Mouse (Mus musculus) forebrain, embryonic 15.5 days (tissue): ENCODE results near the gene Gp5. TPM values are rescaled to one million over a fixed set of nuclear protein-coding genes. Genes with fewer than 3 reads are reported as not detected.

Experiments
- ATAC-seq: fragments of 200-750 bp; cut with Nextera tagmentation; replicated peaks from 2 replicates; pipeline ENCODE4 v1.8.0; 2017; ENCODE audit warnings: mild to moderate bottlenecking, moderate TSS enrichment, moderate library complexity
- H3K27ac ChIP-seq: fragments of 300-500 bp; sonication (generic); replicated peaks from 2 replicates; pipeline ENCODE4 v1.5.1; 2015; ENCODE audit warnings: mild to moderate bottlenecking, inconsistent platforms
- H3K27me3 ChIP-seq: fragments of 300-500 bp; sonication (generic); 2 replicates; pipeline ENCODE4 v1.6.1; 2015; ENCODE audit warnings: inconsistent platforms
- H3K36me3 ChIP-seq: fragments of 300-500 bp; sonication (generic); 2 replicates; pipeline ENCODE4 v1.6.1; 2015; ENCODE audit warnings: mild to moderate bottlenecking, inconsistent platforms
- H3K4me1 ChIP-seq: fragments of 300-500 bp; sonication (generic); 2 replicates; pipeline ENCODE4 v1.6.1; 2015; ENCODE audit warnings: inconsistent platforms
- H3K4me2 ChIP-seq: fragments of 300-500 bp; sonication (generic); replicated peaks from 2 replicates; pipeline ENCODE4 v1.6.1; 2015; ENCODE audit warnings: mild to moderate bottlenecking, inconsistent platforms
- H3K4me3 ChIP-seq: fragments of 300-500 bp; sonication (generic); 2 replicates; pipeline ENCODE4 v1.5.1; 2015; ENCODE audit warnings: mild to moderate bottlenecking, inconsistent platforms
- H3K9ac ChIP-seq: fragments of 300-500 bp; sonication (generic); replicated peaks from 2 replicates; pipeline ENCODE4 v1.6.1; 2015; ENCODE audit warnings: mild to moderate bottlenecking, inconsistent platforms
- H3K9me3 ChIP-seq: fragments of 300-500 bp; sonication (generic); 2 replicates; pipeline ENCODE4 v1.6.1; 2016; ENCODE audit warnings: inconsistent platforms
- WGBS: fragments of 180-500 bp; shearing (Covaris S2); methylation state at CpG from one replicate; pipeline ENCODE4 v1.1.7; 2015; ENCODE audit warnings: mixed read lengths; 5-methylcytosine and 5-hydroxymethylcytosine counted together
- polyA plus RNA-seq: library from polyadenylated mRNA; unstranded; fragments of >200 nt; fragmentation: Nextera tagmentation; extraction: Ambion mirVana; gene quantifications from 2 replicates; pipeline ENCODE4 v1.2.1, GENCODE M21; 2015

Gene Gp5
- polyA plus RNA-seq, 1 experiment from 2014 or later, result 0.29 TPM

DNA sequence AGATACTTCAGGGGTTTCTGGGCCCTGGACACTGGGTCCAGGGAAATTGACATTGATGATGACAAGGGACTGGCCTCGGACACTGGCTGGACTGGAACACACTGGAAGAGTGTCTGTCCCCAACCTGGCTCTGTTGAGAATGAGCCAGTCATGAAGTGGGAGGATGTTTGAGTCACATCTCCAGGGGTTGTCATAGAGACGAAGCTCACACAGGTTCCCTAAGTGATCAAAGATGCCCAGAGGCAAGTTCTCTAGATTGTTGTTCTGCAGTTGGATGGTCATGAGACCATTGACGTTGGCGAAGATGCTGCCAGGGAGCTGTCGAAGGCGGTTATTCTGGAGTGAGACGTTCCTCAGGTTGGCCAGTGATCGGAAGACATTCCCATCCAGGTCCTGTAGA, 37.5 kb downstream of the Gp5 start:
- H3K36me3 ChIP-seq, result no peaks in the 10 kb centered on the region
- H3K9me3 ChIP-seq, result no peaks in the 10 kb centered on the region
- no peak overlapping the region for H3K4me2 ChIP-seq
- H3K4me1 ChIP-seq, result peaks cover 14% of the 10 kb centered on the region
- no peak overlapping the region for H3K4me3 ChIP-seq
- 95% methylated on average over 8 of the region's 8 CpGs for WGBS
- no peak for ATAC-seq
- H3K27me3 ChIP-seq, result no peaks in the 10 kb centered on the region
- H3K9ac ChIP-seq, result no peak overlapping the region
- no peak overlapping the region for H3K27ac ChIP-seq

DNA sequence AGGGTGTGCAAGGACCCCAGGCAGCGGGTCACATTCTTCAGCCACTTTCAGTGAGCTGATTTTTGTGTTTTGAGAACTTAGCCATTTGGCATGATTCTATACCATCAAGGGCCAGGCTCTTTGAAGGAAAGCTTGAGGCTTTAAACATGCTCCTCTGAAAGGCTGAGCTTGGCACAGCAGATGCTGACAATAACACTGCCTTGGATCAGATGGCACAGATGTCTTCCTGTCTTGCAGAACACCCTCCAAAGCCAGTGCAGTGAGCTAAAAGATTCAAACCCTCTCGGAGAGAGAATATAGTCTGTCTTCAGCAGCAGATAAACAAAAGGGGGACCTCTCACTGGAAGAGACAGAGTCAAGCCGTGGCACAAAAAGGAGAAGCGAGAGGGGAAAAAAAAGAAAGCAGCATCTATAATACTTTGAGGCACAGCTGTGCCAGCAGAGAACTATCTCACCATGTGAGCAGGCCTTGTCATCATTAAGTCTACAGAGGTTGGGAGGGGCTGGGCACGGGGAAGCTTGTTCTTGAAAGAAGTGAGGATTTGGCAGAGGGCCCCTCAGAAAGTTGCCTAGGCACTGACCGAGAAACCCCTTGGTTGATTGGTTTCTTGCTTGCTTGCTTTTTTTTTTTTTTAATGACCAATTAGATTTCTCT, 38.5 kb downstream of the Gp5 start:
- H3K4me3 ChIP-seq, result no peak overlapping the region
- ATAC-seq, result 0 out of 2 replicates have a peak, but pooled peaks have one; percentile 17
- H3K9me3 ChIP-seq, result no peaks in the 10 kb centered on the region
- H3K4me1 ChIP-seq, result peaks cover 14% of the 10 kb centered on the region
- H3K27me3 ChIP-seq, result no peaks in the 10 kb centered on the region
- H3K4me2 ChIP-seq, result no peak overlapping the region
- peak overlapping the region; percentile 44; the same call in 1 of the 2 replicates for H3K27ac ChIP-seq
- H3K36me3 ChIP-seq, result no peaks in the 10 kb centered on the region
- WGBS, result 23% methylated on average over 6 of the region's 6 CpGs
- H3K9ac ChIP-seq, result no peak overlapping the region

GRCm38 (mm10) chr16:30271223-30271761, 39.3 kb downstream of the Gp5 start:
- 59% methylated on average over 8 of the region's 8 CpGs for WGBS
- H3K27ac ChIP-seq, result no peak overlapping the region
- no peak overlapping the region for H3K4me3 ChIP-seq
- no peak overlapping the region for H3K4me2 ChIP-seq
- ATAC-seq, result no peak
- H3K36me3 ChIP-seq, result no peaks in the 10 kb centered on the region
- H3K9ac ChIP-seq, result no peak overlapping the region
- H3K4me1 ChIP-seq, result peaks cover 14% of the 10 kb centered on the region
- H3K27me3 ChIP-seq, result no peaks in the 10 kb centered on the region
- no peaks in the 10 kb centered on the region for H3K9me3 ChIP-seq

GRCm38 (mm10) chr16:30267359-30267758, 43.2 kb downstream of the Gp5 start, which contains the start of gene Cpn2:
Gene Cpn2 (minus strand): TSS chr16:30267499.
- Histone ChIP-seq H3K4me2 (no peak within 1 kb of the TSS), H3K27me3 (no peaks in the 10 kb centered on the region), H3K27ac (no peak within 1 kb of the TSS), H3K4me1 (peaks cover 10% of the 10 kb centered on the region), H3K36me3 (no peaks in the 10 kb centered on the region), H3K4me3 (no peak within 1 kb of the TSS), H3K9me3 (no peaks in the 10 kb centered on the region), H3K9ac (no peak within 1 kb of the TSS)
- 81% methylated on average over 5 of the region's 5 CpGs for WGBS
- no peak for ATAC-seq

GRCm38 (mm10) chr16:30266561-30266960, 44.0 kb downstream of the Gp5 start:
- Histone ChIP-seq H3K9ac (no peak overlapping the region), H3K4me1 (peaks cover 2% of the 10 kb centered on the region; the same call in 1 of the 2 replicates), H3K9me3 (no peaks in the 10 kb centered on the region), H3K4me2 (no peak overlapping the region), H3K4me3 (no peak overlapping the region), H3K27me3 (no peaks in the 10 kb centered on the region), H3K27ac (no peak overlapping the region), H3K36me3 (no peaks in the 10 kb centered on the region)
- 80% methylated on average over 5 of the region's 5 CpGs for WGBS
- no peak for ATAC-seq

GRCm38 (mm10) chr16:30265611-30266010, 45.0 kb downstream of the Gp5 start:
- H3K4me3 ChIP-seq, result no peak overlapping the region
- H3K4me1 ChIP-seq, result no peaks in the 10 kb centered on the region
- H3K4me2 ChIP-seq, result no peak overlapping the region
- no peak overlapping the region for H3K9ac ChIP-seq
- ATAC-seq, result no peak
- H3K9me3 ChIP-seq, result no peaks in the 10 kb centered on the region
- 82% methylated on average over 4 of the region's 4 CpGs for WGBS
- H3K36me3 ChIP-seq, result no peaks in the 10 kb centered on the region
- H3K27me3 ChIP-seq, result no peaks in the 10 kb centered on the region
- no peak overlapping the region for H3K27ac ChIP-seq

GRCm38 (mm10) chr16:30263156-30263555, 47.4 kb downstream of the Gp5 start:
- no peak overlapping the region for H3K4me2 ChIP-seq
- no peaks in the 10 kb centered on the region for H3K4me1 ChIP-seq
- H3K27ac ChIP-seq, result no peak overlapping the region
- 0 out of 2 replicates have a peak, but pooled peaks have one; percentile 21 for ATAC-seq
- H3K36me3 ChIP-seq, result no peaks in the 10 kb centered on the region
- H3K9me3 ChIP-seq, result no peaks in the 10 kb centered on the region
- WGBS, result 59% methylated on average over 4 of the region's 4 CpGs
- no peak overlapping the region for H3K9ac ChIP-seq
- H3K4me3 ChIP-seq, result no peak overlapping the region
- H3K27me3 ChIP-seq, result no peaks in the 10 kb centered on the region

GRCm38 (mm10) chr16:30262664-30263063, 47.9 kb downstream of the Gp5 start:
- no peaks in the 10 kb centered on the region for H3K27me3 ChIP-seq
- 0% methylated on average over 2 of the region's 2 CpGs for WGBS
- no peak overlapping the region for H3K4me3 ChIP-seq
- no peaks in the 10 kb centered on the region for H3K9me3 ChIP-seq
- H3K4me1 ChIP-seq, result no peaks in the 10 kb centered on the region
- H3K27ac ChIP-seq, result no peak overlapping the region
- H3K36me3 ChIP-seq, result no peaks in the 10 kb centered on the region
- H3K4me2 ChIP-seq, result no peak overlapping the region
- no peak overlapping the region for H3K9ac ChIP-seq
- peak; percentile 53 for ATAC-seq

GRCm38 (mm10) chr16:30262157-30262556, 48.4 kb downstream of the Gp5 start:
- H3K9ac ChIP-seq, result no peak overlapping the region
- no peaks in the 10 kb centered on the region for H3K9me3 ChIP-seq
- no peak overlapping the region for H3K4me2 ChIP-seq
- H3K4me3 ChIP-seq, result no peak overlapping the region
- H3K27ac ChIP-seq, result no peak overlapping the region
- WGBS, result 84% methylated on average over 10 of the region's 10 CpGs
- no peak for ATAC-seq
- H3K4me1 ChIP-seq, result no peaks in the 10 kb centered on the region
- no peaks in the 10 kb centered on the region for H3K27me3 ChIP-seq
- no peaks in the 10 kb centered on the region for H3K36me3 ChIP-seq

- Histone ChIP-seq H3K4me2 (no peak overlapping the region), H3K36me3 (no peaks in the 10 kb centered on the region), H3K4me1 (no peaks in the 10 kb centered on the region), H3K27me3 (no peaks in the 10 kb centered on the region), H3K4me3 (no peak overlapping the region), H3K9ac (no peak overlapping the region), H3K27ac (no peak overlapping the region), H3K9me3 (no peaks in the 10 kb centered on the region)
- WGBS, result 78% methylated on average over 9 of the region's 9 CpGs
- ATAC-seq, result no peak
These were observed 49.2 kb downstream of the Gp5 start for GRCm38 (mm10) chr16:30261341-30261740.

- no peaks in the 10 kb centered on the region for H3K36me3 ChIP-seq
- no peaks in the 10 kb centered on the region for H3K9me3 ChIP-seq
- H3K4me3 ChIP-seq, result no peak overlapping the region
- no peak overlapping the region for H3K4me2 ChIP-seq
- WGBS, result 93% methylated on average over 15 of the region's 15 CpGs
- no peaks in the 10 kb centered on the region for H3K27me3 ChIP-seq
- no peak overlapping the region for H3K9ac ChIP-seq
- ATAC-seq, result no peak
- no peaks in the 10 kb centered on the region for H3K4me1 ChIP-seq
- H3K27ac ChIP-seq, result no peak overlapping the region
These were observed 50.5 kb downstream of the Gp5 start for GRCm38 (mm10) chr16:30260012-30260635.

DNA sequence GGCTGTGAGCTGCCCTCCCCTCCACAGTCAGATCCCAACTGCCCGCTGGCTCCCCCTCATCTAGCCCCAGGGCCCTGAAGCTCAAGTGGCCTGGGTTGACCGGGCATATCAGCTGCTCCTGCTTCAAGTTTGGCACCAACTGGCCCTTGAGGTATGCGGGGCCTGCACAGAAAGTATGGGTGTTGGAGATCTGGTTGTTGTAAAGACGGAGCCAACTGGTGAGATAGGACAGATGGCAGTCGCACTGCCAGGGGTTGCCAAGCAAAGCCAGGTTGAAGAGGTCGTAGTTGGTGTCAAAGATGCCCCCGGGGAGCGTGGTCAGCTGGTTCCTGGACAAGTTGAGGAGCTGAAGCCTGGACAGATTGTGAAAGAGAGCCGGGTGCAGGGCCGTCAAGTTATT, 51.1 kb downstream of the Gp5 start:
- Histone ChIP-seq H3K9ac (no peak overlapping the region), H3K36me3 (no peaks in the 10 kb centered on the region), H3K27ac (no peak overlapping the region), H3K4me2 (no peak overlapping the region), H3K4me3 (no peak overlapping the region), H3K4me1 (no peaks in the 10 kb centered on the region), H3K27me3 (no peaks in the 10 kb centered on the region), H3K9me3 (no peaks in the 10 kb centered on the region)
- 90% methylated on average over 10 of the region's 10 CpGs for WGBS
- no peak for ATAC-seq
